Mouse (Mus musculus): ENCODE measurements around the gene Brf1.

The Brf1 gene

GRCm38 (mm10) chr12:112937906-112938305, 62.6 kb downstream of the Brf1 start:
- no peak for DNase-seq

- DNase-seq, result no peak
These were observed 67.9 kb downstream of the Brf1 start for GRCm38 (mm10) chr12:112932647-112933046.

DNA sequence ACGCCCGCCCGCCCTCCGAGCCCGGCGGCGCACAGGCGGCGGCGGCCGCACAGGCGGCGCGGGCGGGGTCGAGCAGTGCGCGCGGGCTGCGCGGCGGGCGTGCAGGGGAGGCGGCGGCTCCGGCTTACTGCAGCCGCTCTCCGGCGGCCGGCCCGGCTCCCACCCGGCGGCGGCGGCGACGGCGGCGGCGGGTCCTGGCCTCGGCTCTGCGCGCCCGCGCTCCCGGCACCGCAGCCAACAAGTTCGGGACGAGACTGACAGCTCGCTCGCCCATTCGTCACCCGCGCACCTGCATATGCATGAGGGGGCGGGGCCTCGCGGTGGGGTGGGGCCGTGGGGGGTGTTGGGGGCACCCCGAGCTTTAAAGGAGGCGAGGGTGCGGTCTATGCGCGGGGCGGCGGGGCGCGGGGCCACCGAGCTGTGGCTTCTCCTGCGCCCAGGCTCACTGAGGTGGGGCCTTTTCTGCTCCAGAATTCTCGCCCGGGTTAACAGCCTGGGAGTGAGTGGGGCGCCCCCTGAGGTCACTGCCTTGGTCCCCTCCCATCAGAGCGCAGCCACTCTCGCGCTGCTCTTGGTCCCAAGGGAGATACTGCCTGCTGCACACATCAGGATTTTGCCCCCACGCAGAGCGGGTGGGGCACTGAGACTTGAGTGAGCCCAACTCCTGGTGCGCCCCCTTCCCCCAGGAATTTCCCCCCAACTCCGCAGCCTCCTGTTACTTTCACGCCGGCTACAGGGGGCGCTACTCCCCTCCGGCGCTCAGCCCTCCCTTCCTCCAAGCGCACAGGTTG, 70.7 kb downstream of the Brf1 start, which contains the start of gene Jag2:
Gene Jag2 (minus strand): TSS at position 215 of the 791 bp plus-strand sequence.
- DNase-seq, result no peak

- no peak for DNase-seq
These were observed 71.9 kb downstream of the Brf1 start for GRCm38 (mm10) chr12:112928401-112929241.

GRCm38 (mm10) chr12:112927265-112927664, 73.2 kb downstream of the Brf1 start:
- DNase-seq, result no peak

GRCm38 (mm10) chr12:112925950-112926349, 74.6 kb downstream of the Brf1 start:
- no peak for DNase-seq

DNA sequence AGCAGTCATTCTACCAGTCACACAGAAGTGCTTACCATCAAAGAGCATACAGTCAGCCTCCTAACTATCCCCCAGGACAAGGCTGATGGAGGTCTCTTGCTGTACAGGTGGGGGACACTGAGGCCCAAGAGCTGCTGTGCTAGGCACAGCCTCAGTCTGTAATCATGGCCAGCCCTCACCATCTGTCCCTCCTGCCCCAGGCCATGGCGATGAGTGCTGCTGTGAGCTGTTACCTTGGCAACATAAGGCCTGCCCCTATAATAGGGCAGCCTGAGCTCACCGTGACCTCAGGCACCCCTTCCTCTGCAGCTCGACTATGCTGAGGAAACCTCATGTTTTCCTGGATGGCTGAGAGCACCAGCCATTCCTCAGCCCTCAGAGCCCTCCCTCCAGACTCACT, 78.0 kb downstream of the Brf1 start:
- no peak for DNase-seq

DNA sequence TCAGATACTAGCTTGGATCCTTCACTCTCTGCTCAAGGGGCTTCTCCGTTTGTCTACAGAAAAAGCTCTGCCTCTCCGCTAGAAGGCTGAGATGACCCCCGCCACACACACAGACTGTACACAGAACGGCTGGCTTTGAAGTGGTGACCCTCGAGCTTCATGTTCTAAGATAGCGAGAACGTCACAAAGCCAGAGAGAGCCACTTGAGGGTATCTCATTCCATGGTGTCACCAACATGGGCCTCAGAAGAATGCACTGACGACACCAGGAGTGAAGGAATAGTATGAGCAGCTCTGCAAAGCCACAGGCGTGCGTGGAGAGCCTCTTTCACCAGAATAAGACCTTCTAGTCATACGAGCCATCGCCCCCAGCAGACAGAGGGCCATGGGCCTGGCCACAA, 79.0 kb downstream of the Brf1 start:
- no peak for DNase-seq

DNA sequence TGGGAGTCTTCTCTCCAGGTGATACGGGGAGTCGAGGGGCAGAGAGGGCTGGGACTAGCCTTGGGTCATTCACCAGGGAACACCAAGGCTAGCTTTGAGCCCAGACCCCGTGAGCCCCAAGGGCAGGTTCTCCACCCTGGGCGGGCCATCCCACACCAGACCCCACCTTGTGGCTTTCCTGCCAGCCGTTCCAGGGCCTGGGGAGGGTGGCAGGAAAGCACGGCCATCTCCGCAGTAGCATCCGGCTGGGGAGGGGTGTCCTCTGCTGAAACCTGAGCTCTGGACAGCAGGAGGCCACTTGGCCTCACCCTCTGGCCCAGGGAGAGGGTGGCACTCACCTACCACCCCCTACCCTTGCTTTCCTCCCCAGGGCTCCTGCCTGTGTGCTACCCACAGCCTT, 82.6 kb downstream of the Brf1 start:
- DNase-seq, result no peak

- DNase-seq, result peak in 1 of 2 experiments; percentile 39
These were observed 83.0 kb downstream of the Brf1 start for GRCm38 (mm10) chr12:112917486-112917885.

GRCm38 (mm10) chr12:112916698-112917400, 83.7 kb downstream of the Brf1 start:
- DNase-seq, result no peak

GRCm38 (mm10) chr12:112915587-112915986, 84.9 kb downstream of the Brf1 start:
- DNase-seq, result no peak

- peak in 1 of 2 experiments; percentile 28 for DNase-seq
These were observed 86.0 kb downstream of the Brf1 start for GRCm38 (mm10) chr12:112914527-112914926.

GRCm38 (mm10) chr12:112912951-112913745, 87.4 kb downstream of the Brf1 start:
- DNase-seq, result no peak

- no peak for DNase-seq
These were observed 88.8 kb downstream of the Brf1 start for GRCm38 (mm10) chr12:112911701-112912100.
